Mouse (Mus musculus): ENCODE measurements at regions not wholly inside any gene's neighbourhood (a gene's known extent, or its start where the extent isn't known, plus 50 kb on each side); places are given as distances from the start of the nearest gene placed in this dataset.

DNA sequence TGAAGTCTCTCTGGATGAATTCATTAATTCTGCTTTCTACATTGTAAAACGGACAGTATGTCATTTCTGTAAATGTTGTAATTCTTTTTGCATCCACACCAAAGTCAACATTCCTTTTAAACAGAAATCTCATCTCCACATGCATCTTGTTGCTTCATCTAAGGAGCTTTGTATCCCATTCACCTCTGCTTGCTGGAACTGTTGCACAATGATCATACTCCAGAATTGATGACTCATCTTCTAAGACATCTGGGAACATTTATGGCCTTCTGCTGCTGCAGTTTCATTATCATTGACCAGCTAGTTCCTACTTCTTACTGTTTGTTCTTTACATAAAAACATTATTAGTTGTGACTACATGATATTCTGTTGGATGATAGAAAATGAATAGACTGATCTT is 1926.9 kb upstream of the Gm38303 start:
- no peaks in the 10 kb centered on the region for H3K27me3 ChIP-seq (ENCODE audit: control insufficient read depth, insufficient read depth, low read length)
- 69% methylated on average over 1 of the region's 1 CpGs for WGBS
- H3K9me3 ChIP-seq (ENCODE audit: control insufficient read depth, low read length), result no peaks in the 10 kb centered on the region
- H3K4me2 ChIP-seq (ENCODE audit: low read depth, low read length), result no peak overlapping the region
- H3K4me3 ChIP-seq (ENCODE audit: low read depth, low read length), result no peak overlapping the region
- H3K9ac ChIP-seq (replicated peaks; ENCODE audit: low read depth, low read length), result no peak overlapping the region
- H3K36me3 ChIP-seq (ENCODE audit: control insufficient read depth, insufficient read depth, low read length), result no peaks in the 10 kb centered on the region
- H3K4me1 ChIP-seq (ENCODE audit: control insufficient read depth, insufficient read depth, low read length), result no peaks in the 10 kb centered on the region
- no peak for ATAC-seq (ENCODE audit: low read depth)
- no peak overlapping the region for H3K27ac ChIP-seq (ENCODE audit: low read depth, low read length)

DNA sequence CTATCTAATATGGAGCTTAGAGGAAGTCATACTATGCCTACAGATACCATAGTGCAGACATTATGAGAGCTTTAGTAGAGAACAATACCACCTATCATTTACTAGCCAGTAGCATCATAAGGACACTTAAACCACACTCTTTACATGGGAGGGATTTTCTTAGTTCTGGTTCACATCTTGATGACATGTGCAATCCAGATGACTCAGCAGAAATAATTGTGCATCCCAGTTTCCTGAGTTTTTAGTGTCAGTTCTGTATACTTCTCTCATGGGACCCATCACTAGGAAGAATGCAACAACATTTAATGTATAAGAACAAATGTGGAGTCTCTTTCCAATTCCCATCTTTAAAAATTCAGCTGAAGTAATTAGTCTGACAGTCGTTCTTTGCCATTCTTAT is 1922.2 kb upstream of the Gm38303 start:
- Histone ChIP-seq H3K9ac (replicated peaks; ENCODE audit: low read depth, low read length) (no peak overlapping the region), H3K9me3 (ENCODE audit: control insufficient read depth, low read length) (no peaks in the 10 kb centered on the region), H3K27me3 (ENCODE audit: control insufficient read depth, insufficient read depth, low read length) (no peaks in the 10 kb centered on the region), H3K4me1 (ENCODE audit: control insufficient read depth, insufficient read depth, low read length) (no peaks in the 10 kb centered on the region), H3K4me2 (ENCODE audit: low read depth, low read length) (no peak overlapping the region), H3K27ac (ENCODE audit: low read depth, low read length) (no peak overlapping the region), H3K36me3 (ENCODE audit: control insufficient read depth, insufficient read depth, low read length) (no peaks in the 10 kb centered on the region), H3K4me3 (ENCODE audit: low read depth, low read length) (no peak overlapping the region)
- 77% methylated on average over 1 of the region's 1 CpGs for WGBS
- ATAC-seq (ENCODE audit: low read depth), result no peak

- Histone ChIP-seq H3K9me3 (ENCODE audit: control insufficient read depth, low read length) (no peaks in the 10 kb centered on the region), H3K4me2 (ENCODE audit: low read depth, low read length) (no peak overlapping the region), H3K36me3 (ENCODE audit: control insufficient read depth, insufficient read depth, low read length) (no peaks in the 10 kb centered on the region), H3K9ac (replicated peaks; ENCODE audit: low read depth, low read length) (no peak overlapping the region), H3K4me1 (ENCODE audit: control insufficient read depth, insufficient read depth, low read length) (no peaks in the 10 kb centered on the region), H3K27me3 (ENCODE audit: control insufficient read depth, insufficient read depth, low read length) (no peaks in the 10 kb centered on the region), H3K27ac (ENCODE audit: low read depth, low read length) (no peak overlapping the region), H3K4me3 (ENCODE audit: low read depth, low read length) (no peak overlapping the region)
- WGBS, result 95% methylated on average over 3 of the region's 3 CpGs
- no peak for ATAC-seq (ENCODE audit: low read depth)
Measured at GRCm38 (mm10) chr3:12246145-12246544, 1910.7 kb upstream of the Gm38303 start.

GRCm38 (mm10) chr3:12241026-12241425 is 1905.5 kb upstream of the Gm38303 start:
- 85% methylated on average over 1 of the region's 1 CpGs for WGBS

GRCm38 (mm10) chr3:12227741-12228480 is 1892.4 kb upstream of the Gm38303 start:
- H3K27ac ChIP-seq (ENCODE audit: low read depth, low read length), result no peak overlapping the region
- no peaks in the 10 kb centered on the region for H3K27me3 ChIP-seq (ENCODE audit: control insufficient read depth, insufficient read depth, low read length)

More at GRCm38 (mm10) chr3:12241026-12241425, 1905.5 kb upstream of the Gm38303 start:
- no peaks in the 10 kb centered on the region for H3K4me1 ChIP-seq (ENCODE audit: control insufficient read depth, insufficient read depth, low read length)
- no peak overlapping the region for H3K4me2 ChIP-seq (ENCODE audit: low read depth, low read length)
- no peaks in the 10 kb centered on the region for H3K27me3 ChIP-seq (ENCODE audit: control insufficient read depth, insufficient read depth, low read length)
- no peaks in the 10 kb centered on the region for H3K9me3 ChIP-seq (ENCODE audit: control insufficient read depth, low read length)
- no peaks in the 10 kb centered on the region for H3K36me3 ChIP-seq (ENCODE audit: control insufficient read depth, insufficient read depth, low read length)
- no peak overlapping the region for H3K27ac ChIP-seq (ENCODE audit: low read depth, low read length)
- no peak overlapping the region for H3K4me3 ChIP-seq (ENCODE audit: low read depth, low read length)
- H3K9ac ChIP-seq (replicated peaks; ENCODE audit: low read depth, low read length), result no peak overlapping the region
- ATAC-seq (ENCODE audit: low read depth), result no peak

DNA sequence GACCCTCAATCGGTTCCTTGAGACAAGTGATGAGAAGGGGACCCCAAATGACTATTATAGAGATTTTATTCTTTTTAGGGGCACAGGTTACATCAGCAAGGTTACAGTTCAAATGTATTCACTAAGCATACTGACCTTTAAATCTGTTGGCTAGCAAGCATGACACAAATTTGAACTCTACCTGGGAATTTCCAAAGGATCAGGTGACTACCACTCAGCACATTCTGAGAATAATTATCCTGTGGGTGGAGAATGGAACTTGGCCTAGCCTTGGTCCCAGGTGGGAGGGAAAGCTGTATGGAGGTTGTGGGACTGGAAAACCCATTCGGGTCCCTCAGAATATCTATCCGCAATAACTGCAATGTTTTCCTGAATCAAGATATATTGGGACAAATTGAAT is 1891.3 kb upstream of the Gm38303 start:
- 92% methylated on average over 3 of the region's 3 CpGs for WGBS

More at GRCm38 (mm10) chr3:12227741-12228480, 1892.4 kb upstream of the Gm38303 start:
- Histone ChIP-seq H3K36me3 (ENCODE audit: control insufficient read depth, insufficient read depth, low read length) (no peaks in the 10 kb centered on the region), H3K4me1 (ENCODE audit: control insufficient read depth, insufficient read depth, low read length) (no peaks in the 10 kb centered on the region), H3K9ac (replicated peaks; ENCODE audit: low read depth, low read length) (no peak overlapping the region), H3K9me3 (ENCODE audit: control insufficient read depth, low read length) (no peaks in the 10 kb centered on the region), H3K4me3 (ENCODE audit: low read depth, low read length) (no peak overlapping the region), H3K4me2 (ENCODE audit: low read depth, low read length) (no peak overlapping the region)
- no peak for ATAC-seq (ENCODE audit: low read depth)

GRCm38 (mm10) chr3:12224851-12225250 is 1889.4 kb upstream of the Gm38303 start:
- Histone ChIP-seq H3K4me2 (ENCODE audit: low read depth, low read length) (no peak overlapping the region), H3K36me3 (ENCODE audit: control insufficient read depth, insufficient read depth, low read length) (no peaks in the 10 kb centered on the region), H3K27me3 (ENCODE audit: control insufficient read depth, insufficient read depth, low read length) (no peaks in the 10 kb centered on the region), H3K27ac (ENCODE audit: low read depth, low read length) (no peak overlapping the region), H3K9me3 (ENCODE audit: control insufficient read depth, low read length) (no peaks in the 10 kb centered on the region), H3K4me3 (ENCODE audit: low read depth, low read length) (no peak overlapping the region), H3K4me1 (ENCODE audit: control insufficient read depth, insufficient read depth, low read length) (no peaks in the 10 kb centered on the region), H3K9ac (replicated peaks; ENCODE audit: low read depth, low read length) (no peak overlapping the region)
- no peak for ATAC-seq (ENCODE audit: low read depth)

More for the DNA sequence above, 1891.3 kb upstream of the Gm38303 start:
- H3K4me2 ChIP-seq (ENCODE audit: low read depth, low read length), result no peak overlapping the region
- no peaks in the 10 kb centered on the region for H3K27me3 ChIP-seq (ENCODE audit: control insufficient read depth, insufficient read depth, low read length)
- no peak overlapping the region for H3K27ac ChIP-seq (ENCODE audit: low read depth, low read length)
- no peak for ATAC-seq (ENCODE audit: low read depth)
- no peaks in the 10 kb centered on the region for H3K4me1 ChIP-seq (ENCODE audit: control insufficient read depth, insufficient read depth, low read length)
- H3K4me3 ChIP-seq (ENCODE audit: low read depth, low read length), result no peak overlapping the region
- no peak overlapping the region for H3K9ac ChIP-seq (replicated peaks; ENCODE audit: low read depth, low read length)
- H3K36me3 ChIP-seq (ENCODE audit: control insufficient read depth, insufficient read depth, low read length), result no peaks in the 10 kb centered on the region
- H3K9me3 ChIP-seq (ENCODE audit: control insufficient read depth, low read length), result no peaks in the 10 kb centered on the region

DNA sequence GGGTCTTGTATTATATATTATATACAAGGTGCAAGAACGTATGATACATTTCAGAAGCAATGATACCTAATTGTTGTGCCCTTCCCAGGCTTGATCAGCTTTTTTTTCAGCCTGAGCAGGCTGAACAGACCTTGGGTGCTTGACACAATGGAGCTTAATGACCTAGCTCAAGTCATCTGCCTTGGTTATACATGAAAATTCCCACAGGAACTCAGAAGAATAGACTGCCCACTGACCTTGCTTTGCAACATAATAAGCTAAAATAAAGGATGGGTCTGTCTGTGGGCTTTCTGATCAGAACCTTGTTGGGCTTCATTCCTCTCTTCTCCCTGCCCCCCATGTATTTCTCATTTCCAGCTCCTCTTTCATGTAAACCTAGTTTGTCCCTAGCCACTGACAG is 1880.6 kb upstream of the Gm38303 start:
- Histone ChIP-seq H3K27me3 (ENCODE audit: control insufficient read depth, insufficient read depth, low read length) (no peaks in the 10 kb centered on the region), H3K9me3 (ENCODE audit: control insufficient read depth, low read length) (no peaks in the 10 kb centered on the region), H3K4me3 (ENCODE audit: low read depth, low read length) (no peak overlapping the region), H3K4me1 (ENCODE audit: control insufficient read depth, insufficient read depth, low read length) (no peaks in the 10 kb centered on the region), H3K9ac (replicated peaks; ENCODE audit: low read depth, low read length) (no peak overlapping the region), H3K36me3 (ENCODE audit: control insufficient read depth, insufficient read depth, low read length) (no peaks in the 10 kb centered on the region), H3K4me2 (ENCODE audit: low read depth, low read length) (no peak overlapping the region), H3K27ac (ENCODE audit: low read depth, low read length) (no peak overlapping the region)
- ATAC-seq (ENCODE audit: low read depth), result no peak
- WGBS, result 78% methylated on average over 1 of the region's 1 CpGs

- H3K9ac ChIP-seq (replicated peaks; ENCODE audit: low read depth, low read length), result no peak overlapping the region
- WGBS, result 75% methylated on average over 3 of the region's 3 CpGs
- H3K27me3 ChIP-seq (ENCODE audit: control insufficient read depth, insufficient read depth, low read length), result no peaks in the 10 kb centered on the region
- no peak overlapping the region for H3K27ac ChIP-seq (ENCODE audit: low read depth, low read length)
- no peaks in the 10 kb centered on the region for H3K4me1 ChIP-seq (ENCODE audit: control insufficient read depth, insufficient read depth, low read length)
- H3K9me3 ChIP-seq (ENCODE audit: control insufficient read depth, low read length), result no peaks in the 10 kb centered on the region
- H3K36me3 ChIP-seq (ENCODE audit: control insufficient read depth, insufficient read depth, low read length), result no peaks in the 10 kb centered on the region
- no peak overlapping the region for H3K4me2 ChIP-seq (ENCODE audit: low read depth, low read length)
- no peak for ATAC-seq (ENCODE audit: low read depth)
- no peak overlapping the region for H3K4me3 ChIP-seq (ENCODE audit: low read depth, low read length)
Measured at GRCm38 (mm10) chr3:12214821-12215220, 1879.3 kb upstream of the Gm38303 start.
